Comparison of ENCODE assay signal across 8 mouse cellular contexts in the genomic region with DNA sequence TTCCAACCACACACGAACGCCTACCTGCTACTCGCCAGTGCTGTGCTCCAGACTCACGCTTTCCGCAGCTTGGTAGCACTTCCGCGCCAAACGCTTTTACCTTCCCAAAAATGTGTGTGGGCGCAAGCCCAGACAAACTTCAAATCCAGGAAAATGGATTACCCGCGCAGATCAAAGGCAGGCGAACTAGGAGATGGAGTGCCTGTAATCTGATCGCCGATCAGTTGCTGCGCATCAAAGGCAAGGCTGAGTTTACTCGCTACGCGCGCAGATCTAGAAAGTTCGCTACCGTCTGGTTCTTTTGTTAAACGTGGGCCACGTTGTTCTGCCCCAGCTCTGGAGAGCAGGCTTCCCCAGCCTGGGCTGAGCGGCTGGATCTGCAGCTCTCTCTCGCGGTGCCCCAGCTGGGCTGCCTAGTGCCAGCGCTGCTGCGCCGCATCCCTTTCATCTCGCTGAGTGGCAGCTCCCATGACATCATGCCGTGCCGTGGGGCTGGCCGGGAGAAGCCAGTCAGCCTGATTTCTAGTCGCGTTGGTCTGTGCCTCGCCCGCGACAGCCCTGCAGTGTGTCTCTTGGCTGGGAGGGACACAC. TPM values are rescaled to one million over a fixed set of nuclear protein-coding genes. Genes with fewer than 3 reads are reported as not detected.
DNase-seq lines count a peak whose midpoint lies in the region; ATAC-seq lines count a peak whose summit lies in the region.

Gene Tnfrsf19, minus strand, starts transcription at position 400 of the 591 bp plus-strand sequence.

- peak; percentile 95 for ATAC-seq in hindbrain, embryonic 13.5 days (ENCODE audit: low FRiP score)
- peak; percentile 66 for ATAC-seq in megakaryocyte, adult 5-6 weeks (ENCODE audit: poor library complexity, severe bottlenecking)

- peak within 1 kb of the TSS; percentile 51 for H3K4me3 ChIP-seq in hindbrain, embryonic 13.5 days

- H3K36me3 ChIP-seq in hindbrain, embryonic 13.5 days, result no peaks in the 10 kb centered on the region

- no peaks in the 10 kb centered on the region for H3K9me3 ChIP-seq in hindbrain, embryonic 13.5 days

- peak within 1 kb of the TSS; percentile 66 for H3K27ac ChIP-seq in hindbrain, embryonic 13.5 days

- 0 out of 2 replicates have a peak, but pooled peaks cover 9% of the 10 kb centered on the region for H3K27me3 ChIP-seq in hindbrain, embryonic 13.5 days

- peak; percentile 81 for DNase-seq in R1 (ENCODE audit: low read depth, low spot score)
- peak; percentile 68 to 71 for DNase-seq in cerebellum, postnatal 14 days
- peak; percentile 83 to 85 for DNase-seq in frontal cortex, postnatal 36 days (ENCODE audit: low spot score in 2 of 2)
- peak; percentile 70 to 80 for DNase-seq in left cerebral cortex, adult 8-10 months (ENCODE audit: low spot score in 2 of 2)
- DNase-seq in right cerebral cortex, postnatal 14 days, result peak; percentile 81
- DNase-seq in urinary bladder, postnatal 14 days (ENCODE audit: low spot score), result peak; percentile 84

- H3K4me2 ChIP-seq in hindbrain, embryonic 13.5 days, result peak within 1 kb of the TSS; percentile 87

- H3K9ac ChIP-seq in hindbrain, embryonic 13.5 days, result peak within 1 kb of the TSS; percentile 77

- H3K4me1 ChIP-seq in hindbrain, embryonic 13.5 days (replicated peaks), result peaks cover 34% of the 10 kb centered on the region

- WGBS in hindbrain, embryonic 13.5 days, result under 1% methylated on average over 38 of the region's 38 CpGs

RNA-seq across cellular contexts. Expression of gene Tnfrsf19, which starts in this region (rescaled TPM):
- 31.5 and 35.1 TPM in 2 replicates for polyA plus RNA-seq in hindbrain, embryonic 13.5 days (2015; fragmentation: Nextera tagmentation; extraction: Ambion mirVana)
- 10 to 100 TPM; 44.5 to 52.1 (median 47.5) TPM for total RNA-seq in left cerebral cortex, adult 8-10 months (2022)
- total RNA-seq in megakaryocyte, adult 5-6 weeks (2015), result 0.16 TPM in 1 of 2 replicates, not detected in the other
- total RNA-seq in megakaryocyte, adult 5-6 weeks (2017), result 0.29 and 0.45 TPM in 2 replicates

Comparison
In these comparisons a context has a peak if more than half of its experiments do, and no peak if none do; other contexts are left out.
1. Peak in every context shown above with its lines: DNase-seq, ATAC-seq, H3K4me3 ChIP-seq and H3K27ac ChIP-seq.
2. RNA of gene Tnfrsf19 (total RNA-seq): 44.5 to 52.1 TPM in left cerebral cortex, adult 8-10 months; 0.16 to 0.45 TPM in megakaryocyte, adult 5-6 weeks; every median in the first group is over 10 times any median in the second.
3. Peak in ATAC-seq in megakaryocyte, adult 5-6 weeks; RNA of the gene not detected or under 1 TPM.